Mouse (Mus musculus) bone marrow, adult 2 months (tissue): Measurements from ENCODE around the gene Myl9. TPM values are rescaled to one million over a fixed set of nuclear protein-coding genes. Genes with fewer than 3 reads are reported as not detected.

ENCODE experiments used
- H3K27ac ChIP-seq: fragments of 200-500 bp; 2 replicates; pipeline ENCODE4 v1.5.1; 2012; ENCODE audit warnings: low read depth, mild to moderate bottlenecking, control low read depth, inconsistent platforms, low read length; ENCODE audit not compliant: control insufficient read depth, poor library complexity, insufficient read depth
- H3K4me1 ChIP-seq: fragments of 200-500 bp; 2 replicates; pipeline ENCODE4 v1.6.1; 2011; ENCODE audit warnings: low read length; ENCODE audit not compliant: control insufficient read depth, insufficient read depth
- H3K4me3 ChIP-seq: fragments of 200-500 bp; replicated peaks from 2 replicates; pipeline ENCODE3; 2011; ENCODE audit warnings: mild to moderate bottlenecking, low read depth, low read length, control low read depth; ENCODE audit not compliant: control insufficient read depth
- CTCF ChIP-seq: fragments of 200-500 bp; IDR thresholded peaks from 2 replicates; pipeline ENCODE4 v1.5.1; 2011; ENCODE audit warnings: low read length, control low read depth; ENCODE audit not compliant: control insufficient read depth, insufficient read depth
- POLR2A ChIP-seq: fragments of 200-500 bp; IDR thresholded peaks from 2 replicates; pipeline ENCODE4 v1.6.1; 2011; ENCODE audit warnings: low read depth, mild to moderate bottlenecking, control low read depth, low read length, borderline replicate concordance; ENCODE audit not compliant: control insufficient read depth
- WGBS: fragments of 180-500 bp; shearing (Covaris S2); methylation state at CpG from one replicate; pipeline ENCODE4 v1.1.7; 2018; 5-methylcytosine and 5-hydroxymethylcytosine counted together
- polyA plus RNA-seq: library from polyadenylated mRNA; stranded (reverse); fragments of >200 nt; gene quantifications from 2 replicates; pipeline ENCODE4 v1.2.4, GENCODE M21; 2011; ENCODE audit warnings: low replicate concordance; ENCODE audit not compliant: missing spikeins, insufficient read depth, insufficient read length

The Myl9 gene
- polyA plus RNA-seq, 1 experiment: 110 TPM

- Histone ChIP-seq H3K4me3 (no peak overlapping the region), H3K27ac (no peak overlapping the region), H3K4me1 (no peaks in the 10 kb centered on the region; the same call in 1 of the 2 replicates)
- 74% methylated on average over 7 of the region's 7 CpGs for WGBS
- TF ChIP-seq POLR2A (no peak), CTCF (no peak)
Measured at GRCm38 (mm10) chr2:156736846-156737245, 38.4 kb upstream of the Myl9 start.

GRCm38 (mm10) chr2:156737976-156738375 is 37.2 kb upstream of the Myl9 start:
- Histone ChIP-seq H3K4me3 (no peak overlapping the region), H3K4me1 (no peaks in the 10 kb centered on the region; the same call in 1 of the 2 replicates), H3K27ac (no peak overlapping the region)
- TF ChIP-seq CTCF (no peak), POLR2A (no peak)
- 71% methylated on average over 7 of the region's 7 CpGs for WGBS

- TF ChIP-seq CTCF (no peak), POLR2A (no peak)
- 86% methylated on average over 9 of the region's 9 CpGs for WGBS
- H3K27ac ChIP-seq: no peak overlapping the region
- H3K4me3 ChIP-seq: no peak overlapping the region
- H3K4me1 ChIP-seq: no peaks in the 10 kb centered on the region; the same call in 1 of the 2 replicates
Measured at GRCm38 (mm10) chr2:156741265-156741664, 34.0 kb upstream of the Myl9 start.

GRCm38 (mm10) chr2:156741998-156742397 is 33.2 kb upstream of the Myl9 start:
- Histone ChIP-seq H3K27ac (no peak overlapping the region), H3K4me3 (no peak overlapping the region), H3K4me1 (no peaks in the 10 kb centered on the region; the same call in 1 of the 2 replicates)
- WGBS: 85% methylated on average over 4 of the region's 4 CpGs
- TF ChIP-seq CTCF: no peak
- TF ChIP-seq POLR2A: no peak

GRCm38 (mm10) chr2:156743248-156743647 is 32.0 kb upstream of the Myl9 start:
- Histone ChIP-seq H3K27ac (no peak overlapping the region), H3K4me1 (no peaks in the 10 kb centered on the region; the same call in 1 of the 2 replicates), H3K4me3 (no peak overlapping the region)
- TF ChIP-seq POLR2A (no peak), CTCF (no peak)
- WGBS: 53% methylated on average over 3 of the region's 3 CpGs

GRCm38 (mm10) chr2:156744414-156744813 is 30.8 kb upstream of the Myl9 start:
- no peak for TF ChIP-seq CTCF
- TF ChIP-seq POLR2A: no peak
- Histone ChIP-seq H3K4me3 (no peak overlapping the region), H3K4me1 (no peaks in the 10 kb centered on the region; the same call in 1 of the 2 replicates), H3K27ac (no peak overlapping the region)
- WGBS: 89% methylated on average over 5 of the region's 5 CpGs

GRCm38 (mm10) chr2:156747315-156747714 is 27.9 kb upstream of the Myl9 start:
- WGBS: 81% methylated on average over 3 of the region's 3 CpGs
- H3K27ac ChIP-seq: no peak overlapping the region
- H3K4me3 ChIP-seq: no peak overlapping the region
- TF ChIP-seq CTCF (no peak), POLR2A (no peak)
- H3K4me1 ChIP-seq: peaks cover 2% of the 10 kb centered on the region; the same call in 1 of the 2 replicates

- WGBS: 50% methylated on average over 8 of the region's 8 CpGs
- Histone ChIP-seq H3K4me1 (peaks cover 2% of the 10 kb centered on the region; the same call in 1 of the 2 replicates), H3K27ac (0 out of 2 replicates have a peak overlapping the region, but pooled peaks have one; percentile 2), H3K4me3 (no peak overlapping the region)
- TF ChIP-seq CTCF (no peak), POLR2A (no peak)
Measured at GRCm38 (mm10) chr2:156749687-156750086, 25.5 kb upstream of the Myl9 start.

GRCm38 (mm10) chr2:156756937-156757336 is 18.3 kb upstream of the Myl9 start:
- WGBS: 85% methylated on average over 9 of the region's 9 CpGs
- TF ChIP-seq CTCF: no peak
- no peak for TF ChIP-seq POLR2A
- H3K27ac ChIP-seq: no peak overlapping the region
- peaks cover 2% of the 10 kb centered on the region; the same call in 1 of the 2 replicates for H3K4me1 ChIP-seq
- no peak overlapping the region for H3K4me3 ChIP-seq
